ENCODE assay signal across 30 mouse cellular contexts in genomic region chr17:3280321-3280720, GRCm38 (mm10). TPM values are rescaled to one million over a fixed set of nuclear protein-coding genes. Genes with fewer than 3 reads are reported as not detected.
DNase-seq lines count a peak whose midpoint lies in the region; ATAC-seq and TF ChIP-seq lines count a peak whose summit lies in the region.
"Had no signal": no experiment of that assay in that cellular context is flagged by ENCODE, and none has a peak within 500 bp of the region (broad histone marks: within the 10 kb centered on the region; RNA-seq: fewer than 3 reads in every experiment).

No protein-coding gene starts in this region.

- TF ChIP-seq CTCF in liver, adult 2 months (IDR thresholded peaks at IDR 0.05; ENCODE audit: low read depth, low read length) = no peak
- no peak for TF ChIP-seq CTCF in kidney, adult 2 months (conservative IDR thresholded peaks at IDR 0.05; ENCODE audit: insufficient read depth, insufficient read length, low read depth, low read length)

- no peak overlapping the region for H3K27ac ChIP-seq in liver, adult 2 months (replicated peaks; ENCODE audit: insufficient read depth, low read depth, low read length)
- no peak overlapping the region for H3K27ac ChIP-seq in liver, embryonic 12.5 days
- peak overlapping the region; percentile 81 for H3K27ac ChIP-seq in embryonic facial prominence, embryonic 12.5 days
- H3K27ac ChIP-seq in limb, embryonic 10.5 days = peak overlapping the region; percentile 80
- peak overlapping the region; percentile 77 for H3K27ac ChIP-seq in limb, embryonic 15.5 days
- no peak overlapping the region for H3K27ac ChIP-seq in kidney, adult 2 months (ENCODE audit: insufficient read depth, low read depth, low read length)
- H3K27ac ChIP-seq: forebrain, embryonic 12.5 days; hindbrain, embryonic 14.5 days; midbrain, embryonic 12.5 days; neural tube, embryonic 13.5 days; stomach, embryonic 15.5 days had no signal

- TF ChIP-seq POLR2A in liver, adult 2 months (IDR thresholded peaks at IDR 0.05; ENCODE audit: extremely low read depth, insufficient read depth, low read length) = no peak
- no peak for TF ChIP-seq POLR2A in kidney, adult 2 months (IDR thresholded peaks at IDR 0.05; ENCODE audit: low read depth, low read length)

- no peak overlapping the region for H3K4me2 ChIP-seq in liver, embryonic 12.5 days
- H3K4me2 ChIP-seq in embryonic facial prominence, embryonic 12.5 days (replicated peaks) = no peak overlapping the region
- no peak overlapping the region for H3K4me2 ChIP-seq in limb, embryonic 15.5 days
- H3K4me2 ChIP-seq: forebrain, embryonic 12.5 days; heart, embryonic 11.5 days; hindbrain, embryonic 14.5 days; liver, embryonic 11.5 days; midbrain, embryonic 12.5 days; neural tube, embryonic 13.5 days; stomach, embryonic 15.5 days had no signal

- no peaks in the 10 kb centered on the region for H3K79me2 ChIP-seq in liver, adult 2 months (ENCODE audit: control insufficient read depth, insufficient read depth, low read length)

- no peak overlapping the region for H3K4me3 ChIP-seq in liver, adult 2 months (ENCODE audit: insufficient read depth, low read depth, low read length)
- no peak overlapping the region for H3K4me3 ChIP-seq in liver, embryonic 12.5 days
- no peak overlapping the region for H3K4me3 ChIP-seq in embryonic facial prominence, embryonic 12.5 days
- H3K4me3 ChIP-seq in limb, embryonic 10.5 days = no peak overlapping the region
- no peak overlapping the region for H3K4me3 ChIP-seq in limb, embryonic 15.5 days
- no peak overlapping the region for H3K4me3 ChIP-seq in kidney, adult 2 months (ENCODE audit: insufficient read depth, low read depth, low read length)
- H3K4me3 ChIP-seq: erythroblast, embryonic 14.5 days; forebrain, embryonic 12.5 days; midbrain, embryonic 12.5 days; neural tube, embryonic 13.5 days; stomach, embryonic 15.5 days had no signal

- WGBS in liver, adult 2 months = 63% methylated on average over 2 of the region's 2 CpGs
- WGBS in liver, embryonic 12.5 days (ENCODE audit: insufficient replicate concordance) = 68% methylated on average over 2 of the region's 2 CpGs
- 21% methylated on average over 2 of the region's 2 CpGs for WGBS in embryonic facial prominence, embryonic 12.5 days
- 26% methylated on average over 2 of the region's 2 CpGs for WGBS in limb, embryonic 10.5 days
- 17% methylated on average over 2 of the region's 2 CpGs for WGBS in limb, embryonic 15.5 days
- 63% methylated on average over 2 of the region's 2 CpGs for WGBS in kidney, adult 2 months

- H3K4me1 ChIP-seq in liver, adult 2 months (ENCODE audit: control insufficient read depth, insufficient read depth, low read length) = no peaks in the 10 kb centered on the region
- peaks cover 5% of the 10 kb centered on the region; the same call in 1 of the 2 replicates for H3K4me1 ChIP-seq in liver, embryonic 12.5 days
- peaks cover 49% of the 10 kb centered on the region for H3K4me1 ChIP-seq in embryonic facial prominence, embryonic 12.5 days
- peaks cover 65% of the 10 kb centered on the region for H3K4me1 ChIP-seq in limb, embryonic 10.5 days
- peaks cover 46% of the 10 kb centered on the region for H3K4me1 ChIP-seq in limb, embryonic 15.5 days
- H3K4me1 ChIP-seq in kidney, adult 2 months (ENCODE audit: control insufficient read depth, insufficient read depth, low read length) = no peaks in the 10 kb centered on the region

- H3K9me3 ChIP-seq in liver, embryonic 12.5 days (replicated peaks) = no peaks in the 10 kb centered on the region
- no peaks in the 10 kb centered on the region for H3K9me3 ChIP-seq in embryonic facial prominence, embryonic 12.5 days
- no peaks in the 10 kb centered on the region for H3K9me3 ChIP-seq in limb, embryonic 10.5 days (replicated peaks)
- no peaks in the 10 kb centered on the region for H3K9me3 ChIP-seq in limb, embryonic 15.5 days
- H3K9me3 ChIP-seq: forebrain, embryonic 12.5 days; midbrain, embryonic 12.5 days; neural tube, embryonic 13.5 days; stomach, embryonic 15.5 days had no signal

- no peaks in the 10 kb centered on the region for H3K36me3 ChIP-seq in liver, adult 2 months (ENCODE audit: control insufficient read depth, insufficient read depth, low read length)
- H3K36me3 ChIP-seq in liver, embryonic 12.5 days = no peaks in the 10 kb centered on the region
- no peaks in the 10 kb centered on the region for H3K36me3 ChIP-seq in embryonic facial prominence, embryonic 12.5 days
- H3K36me3 ChIP-seq in limb, embryonic 10.5 days = no peaks in the 10 kb centered on the region
- H3K36me3 ChIP-seq in limb, embryonic 15.5 days = no peaks in the 10 kb centered on the region
- H3K36me3 ChIP-seq in kidney, adult 2 months (ENCODE audit: control insufficient read depth, insufficient read depth, low read length) = no peaks in the 10 kb centered on the region
- H3K36me3 ChIP-seq: forebrain, embryonic 12.5 days; midbrain, embryonic 12.5 days; neural tube, embryonic 13.5 days; stomach, embryonic 15.5 days had no signal

- no peak for ATAC-seq in liver, embryonic 12.5 days
- no peak for ATAC-seq in embryonic facial prominence, embryonic 12.5 days (ENCODE audit: insufficient number of reproducible peaks, insufficient read depth, low FRiP score, low TSS enrichment)
- no peak for ATAC-seq in limb, embryonic 15.5 days (ENCODE audit: insufficient number of reproducible peaks, low FRiP score, low TSS enrichment, low read depth)
- ATAC-seq: CD4-positive, CD25-positive, alpha-beta regulatory T cell, adult 4 months; intestine, postnatal 0 days; liver, postnatal 0 days had no signal

- H3K27me3 ChIP-seq in liver, adult 2 months (ENCODE audit: control insufficient read depth, insufficient read depth, low read length) = no peaks in the 10 kb centered on the region
- H3K27me3 ChIP-seq in liver, embryonic 12.5 days (replicated peaks) = 0 out of 2 replicates have a peak, but pooled peaks cover 3% of the 10 kb centered on the region
- H3K27me3 ChIP-seq in embryonic facial prominence, embryonic 12.5 days = no peaks in the 10 kb centered on the region
- no peaks in the 10 kb centered on the region for H3K27me3 ChIP-seq in limb, embryonic 10.5 days (ENCODE audit: low read depth, poor library complexity, severe bottlenecking)
- H3K27me3 ChIP-seq in limb, embryonic 15.5 days = no peaks in the 10 kb centered on the region
- no peaks in the 10 kb centered on the region for H3K27me3 ChIP-seq in kidney, adult 2 months (replicated peaks; ENCODE audit: control insufficient read depth, insufficient read depth, low read length)
- H3K27me3 ChIP-seq: neural tube, embryonic 13.5 days; stomach, embryonic 15.5 days had no signal

- peak; percentile 7 for DNase-seq in liver, adult 2 months (ENCODE audit: extremely low read depth, low read depth, low spot score)
- no peak for DNase-seq in limb, embryonic 10.5 days (ENCODE audit: low spot score)
- no peak for DNase-seq in kidney, adult 2 months
- DNase-seq in cerebellum, adult 18-20 months = no peak
- no peak for DNase-seq in gastrocnemius, adult 18-20 months (ENCODE audit: low spot score)
- DNase-seq: adrenal gland, adult 2 months; adrenal gland, postnatal 36 days; cerebellum, adult 2 months; cerebellum, postnatal 36 days; gastrocnemius, postnatal 25 days; heart, adult 11 months; heart, postnatal 4 days; kidney, postnatal 14 days; layer of hippocampus, adult 9-11 months; liver, postnatal 0 days; lung, postnatal 36 days; thymus, postnatal 14 days had no signal

- H3K9ac ChIP-seq in liver, adult 2 months (ENCODE audit: low read depth, low read length) = no peak overlapping the region
- no peak overlapping the region for H3K9ac ChIP-seq in liver, embryonic 12.5 days
- no peak overlapping the region for H3K9ac ChIP-seq in embryonic facial prominence, embryonic 12.5 days
- H3K9ac ChIP-seq in limb, embryonic 15.5 days = no peak overlapping the region
- H3K9ac ChIP-seq: forebrain, embryonic 12.5 days; hindbrain, embryonic 14.5 days; liver, postnatal 0 days; midbrain, embryonic 12.5 days; neural tube, embryonic 13.5 days; stomach, embryonic 15.5 days had no signal

RNA-seq across cellular contexts. Expression of gene Tiam2, which starts 46.1 kb away (rescaled TPM):
- 5.0 and 5.2 TPM in 2 replicates for total RNA-seq in liver, adult 2 months (2014; rRNA removed)
- polyA plus RNA-seq in liver, adult 2 months (2012; rRNA removed) = 1.4 and 2.9 TPM in 2 replicates
- 1.3 and 1.6 TPM in 2 replicates for polyA plus RNA-seq in liver, embryonic 12.5 days (2016; fragmentation: Nextera tagmentation; extraction: Ambion mirVana)
- polyA plus RNA-seq in embryonic facial prominence, embryonic 12.5 days (2016; fragmentation: Nextera tagmentation; extraction: Ambion mirVana) = 19.5 and 23.2 TPM in 2 replicates
- 4.2 and 6.3 TPM in 2 replicates for polyA plus RNA-seq in limb, embryonic 10.5 days (2016; fragmentation: Nextera tagmentation; extraction: Ambion mirVana)
- polyA plus RNA-seq in limb, embryonic 15.5 days (2015; fragmentation: Nextera tagmentation; extraction: Ambion mirVana) = 17.8 and 19.2 TPM in 2 replicates
- 1.1 and 1.2 TPM in 2 replicates for polyA plus RNA-seq in kidney, adult 2 months (2012; rRNA removed)
- 1 to 10 TPM; 2.2 to 7.2 TPM for total RNA-seq in gastrocnemius, adult 18-20 months (2021)
- polyA plus RNA-seq: erythroblast, embryonic 14.5 days had no signal

Comparison
In these comparisons a context has a peak if more than half of its experiments do, and no peak if none do; other contexts are left out.
1. H3K27ac ChIP-seq: peak in embryonic facial prominence, embryonic 12.5 days (single experiment), limb, embryonic 10.5 days (single experiment) and limb, embryonic 15.5 days (single experiment); none in liver, adult 2 months (single experiment), liver, embryonic 12.5 days (single experiment) and kidney, adult 2 months (single experiment).